Mouse (Mus musculus) kidney, postnatal 0 days (tissue): Measurements from ENCODE around the gene Fancc. TPM values are rescaled to one million over a fixed set of nuclear protein-coding genes. Genes with fewer than 3 reads are reported as not detected.

ENCODE experiments used
- ATAC-seq: fragments of 200-750 bp; cut with Nextera tagmentation; replicated peaks from 2 replicates; pipeline ENCODE4 v1.8.0; 2017; ENCODE audit warnings: low read depth, moderate number of reproducible peaks, moderate TSS enrichment, moderate library complexity; ENCODE audit not compliant: low FRiP score
- DNase-seq: peaks from one replicate; pipeline ENCODE4 v3.0.0-alpha.2; 2016; ENCODE audit warnings: low spot score
- H3K27ac ChIP-seq: fragments of 300-500 bp; sonication (generic); 2 replicates; pipeline ENCODE4 v1.5.1; 2014; ENCODE audit warnings: mild to moderate bottlenecking
- H3K27me3 ChIP-seq: fragments of 300-500 bp; sonication (generic); 2 replicates; pipeline ENCODE4 v1.6.1; 2014; ENCODE audit warnings: low read length, mixed read lengths; ENCODE audit not compliant: insufficient read depth
- H3K36me3 ChIP-seq: fragments of 300-500 bp; sonication (generic); 2 replicates; pipeline ENCODE4 v1.6.1; 2014; ENCODE audit warnings: low read length, mixed read lengths; ENCODE audit not compliant: insufficient read depth
- H3K4me1 ChIP-seq: fragments of 300-500 bp; sonication (generic); replicated peaks from 2 replicates; pipeline ENCODE4 v1.6.1; 2014; ENCODE audit warnings: antibody characterized with exemption, low read length, mixed read lengths; ENCODE audit not compliant: insufficient read depth
- H3K4me2 ChIP-seq: fragments of 300-500 bp; sonication (generic); 2 replicates; pipeline ENCODE4 v1.6.1; 2014; ENCODE audit warnings: mild to moderate bottlenecking, low read length, moderate library complexity, mixed read lengths
- H3K4me3 ChIP-seq: fragments of 300-500 bp; sonication (generic); replicated peaks from 2 replicates; pipeline ENCODE4 v1.5.1; 2014; ENCODE audit warnings: low read depth, low read length
- H3K9ac ChIP-seq: fragments of 300-500 bp; sonication (generic); 2 replicates; pipeline ENCODE4 v1.6.1; 2014; ENCODE audit warnings: low read depth, low read length
- H3K9me3 ChIP-seq: fragments of 300-500 bp; sonication (generic); replicated peaks from 2 replicates; pipeline ENCODE4 v1.6.1; 2016; ENCODE audit warnings: low read length, inconsistent platforms, mixed read lengths
- CTCF ChIP-seq: IDR thresholded peaks from 2 replicates; pipeline ENCODE4 v1.5.1; 2016; ENCODE audit warnings: antibody characterized with exemption, low read depth, mild to moderate bottlenecking, moderate library complexity
- WGBS: fragments of 180-500 bp; shearing (Covaris S2); extraction: QIAGEN DNeasy Blood & Tissue Kit; methylation state at CpG from one replicate; pipeline ENCODE4 v1.1.7; 2014; 5-methylcytosine and 5-hydroxymethylcytosine counted together
- polyA plus RNA-seq: library from polyadenylated mRNA; unstranded; fragments of >200 nt; fragmentation: Nextera tagmentation; extraction: Ambion mirVana; gene quantifications from 2 replicates; pipeline ENCODE4 v1.2.1, GENCODE M21; 2015

Fancc gene
- polyA plus RNA-seq, 1 experiment from 2014 or later, result 16.2 TPM

- Histone ChIP-seq H3K27ac (no peak overlapping the region), H3K36me3 (no peaks in the 10 kb centered on the region), H3K9ac (no peak overlapping the region), H3K27me3 (no peaks in the 10 kb centered on the region), H3K4me2 (no peak overlapping the region), H3K4me1 (no peaks in the 10 kb centered on the region), H3K9me3 (no peaks in the 10 kb centered on the region), H3K4me3 (no peak overlapping the region)
- no peak for TF ChIP-seq CTCF
- no peak for ATAC-seq
- no peak for DNase-seq
- 96% methylated on average over 4 of the region's 4 CpGs for WGBS
Observed at GRCm38 (mm10) chr13:63412662-63413061, 84.4 kb downstream of the Fancc start.

- no peak for ATAC-seq
- H3K4me2 ChIP-seq, result no peak overlapping the region
- H3K4me3 ChIP-seq, result no peak overlapping the region
- H3K27ac ChIP-seq, result no peak overlapping the region
- H3K9me3 ChIP-seq, result no peaks in the 10 kb centered on the region
- H3K36me3 ChIP-seq, result no peaks in the 10 kb centered on the region
- no peaks in the 10 kb centered on the region for H3K27me3 ChIP-seq
- no peak for TF ChIP-seq CTCF
- no peaks in the 10 kb centered on the region for H3K4me1 ChIP-seq
- H3K9ac ChIP-seq, result no peak overlapping the region
- no peak for DNase-seq
- 64% methylated on average over 4 of the region's 4 CpGs for WGBS
Observed at GRCm38 (mm10) chr13:63411310-63412022, 85.6 kb downstream of the Fancc start.

- no peak for TF ChIP-seq CTCF
- Histone ChIP-seq H3K36me3 (no peaks in the 10 kb centered on the region), H3K4me1 (no peaks in the 10 kb centered on the region), H3K4me3 (no peak overlapping the region), H3K9ac (no peak overlapping the region), H3K27me3 (no peaks in the 10 kb centered on the region), H3K4me2 (no peak overlapping the region), H3K27ac (no peak overlapping the region), H3K9me3 (no peaks in the 10 kb centered on the region)
- DNase-seq (no peak), ATAC-seq (no peak)
- WGBS, result 71% methylated on average over 9 of the region's 9 CpGs
Observed at GRCm38 (mm10) chr13:63410578-63411298, 86.3 kb downstream of the Fancc start.

- no peak for DNase-seq
- no peak for ATAC-seq
- WGBS, result 50% methylated on average over 4 of the region's 4 CpGs
- no peak overlapping the region for H3K4me3 ChIP-seq
- TF ChIP-seq CTCF, result no peak
- no peaks in the 10 kb centered on the region for H3K36me3 ChIP-seq
- no peaks in the 10 kb centered on the region for H3K27me3 ChIP-seq
- no peak overlapping the region for H3K9ac ChIP-seq
- no peaks in the 10 kb centered on the region for H3K9me3 ChIP-seq
- H3K4me1 ChIP-seq, result no peaks in the 10 kb centered on the region
- H3K27ac ChIP-seq, result no peak overlapping the region
- no peak overlapping the region for H3K4me2 ChIP-seq
Observed at GRCm38 (mm10) chr13:63405151-63405550, 91.9 kb downstream of the Fancc start.

GRCm38 (mm10) chr13:63404657-63405056 is 92.4 kb downstream of the Fancc start:
- ATAC-seq (no peak), DNase-seq (no peak)
- Histone ChIP-seq H3K27me3 (no peaks in the 10 kb centered on the region), H3K4me2 (no peak overlapping the region), H3K9ac (no peak overlapping the region), H3K9me3 (no peaks in the 10 kb centered on the region), H3K27ac (no peak overlapping the region), H3K4me1 (no peaks in the 10 kb centered on the region), H3K4me3 (no peak overlapping the region), H3K36me3 (no peaks in the 10 kb centered on the region)
- whole genome bisulfite sequencing, result 83% methylated on average over 2 of the region's 2 CpGs
- TF ChIP-seq CTCF, result no peak

GRCm38 (mm10) chr13:63402823-63403222 is 94.3 kb downstream of the Fancc start:
- Histone ChIP-seq H3K27ac (no peak overlapping the region), H3K4me3 (no peak overlapping the region), H3K9ac (no peak overlapping the region), H3K4me2 (no peak overlapping the region), H3K36me3 (no peaks in the 10 kb centered on the region), H3K27me3 (no peaks in the 10 kb centered on the region), H3K9me3 (no peaks in the 10 kb centered on the region), H3K4me1 (no peaks in the 10 kb centered on the region)
- no peak for ATAC-seq
- no peak for DNase-seq
- WGBS, result 69% methylated on average over 2 of the region's 2 CpGs
- no peak for TF ChIP-seq CTCF
